Mouse (Mus musculus): ENCODE results near the gene Fam47e. TPM values are rescaled to one million over a fixed set of nuclear protein-coding genes. Genes with fewer than 3 reads are reported as not detected.

Gene Fam47e
- polyA plus RNA-seq (2014; fragmentation: Illumina TruSeq; extraction: RNeasy Lipid Tissue Mini Kit (QIAGEN cat#74804); ENCODE audit: low read depth, low replicate concordance): 15.7 TPM

GRCm38 (mm10) chr5:92554891-92555511 lies at the start of gene Fam47e:
Fam47e (plus strand) TSS chr5:92555069.

GRCm38 (mm10) chr5:92506733-92507132 lies 48.1 kb upstream of the Fam47e start, which contains the start of gene Scarb2:
Scarb2 (minus strand) TSS chr5:92506833.

GRCm38 (mm10) chr5:92602691-92603690 lies 48.1 kb downstream of the Fam47e start, which contains the start of gene Stbd1:
Stbd1 (plus strand) TSS chr5:92603041.

Other genes starting within 250 kb of the Fam47e start
- gene Sdad1, start 244.6 kb upstream of the Fam47e start, polyA plus RNA-seq (2014; fragmentation: Illumina TruSeq; extraction: RNeasy Lipid Tissue Mini Kit (QIAGEN cat#74804); ENCODE audit: low read depth, low replicate concordance): 5.4 TPM
- 14.1 TPM for gene Cxcl9, start 227.0 kb upstream of the Fam47e start, polyA plus RNA-seq (2014; fragmentation: Illumina TruSeq; extraction: RNeasy Lipid Tissue Mini Kit (QIAGEN cat#74804); ENCODE audit: low read depth, low replicate concordance)
- gene Art3, start 223.2 kb upstream of the Fam47e start, polyA plus RNA-seq (2014; fragmentation: Illumina TruSeq; extraction: RNeasy Lipid Tissue Mini Kit (QIAGEN cat#74804); ENCODE audit: low read depth, low replicate concordance): 6.1 TPM
- 4.5 TPM for gene Cxcl10, start 206.2 kb upstream of the Fam47e start, polyA plus RNA-seq (2014; fragmentation: Illumina TruSeq; extraction: RNeasy Lipid Tissue Mini Kit (QIAGEN cat#74804); ENCODE audit: low read depth, low replicate concordance)
- gene Nup54, start 119.8 kb upstream of the Fam47e start, polyA plus RNA-seq (2014; fragmentation: Illumina TruSeq; extraction: RNeasy Lipid Tissue Mini Kit (QIAGEN cat#74804); ENCODE audit: low read depth, low replicate concordance): 32.3 TPM
- 98.6 TPM for gene Scarb2, start 48.2 kb upstream of the Fam47e start, polyA plus RNA-seq (2014; fragmentation: Illumina TruSeq; extraction: RNeasy Lipid Tissue Mini Kit (QIAGEN cat#74804); ENCODE audit: low read depth, low replicate concordance)
- gene Stbd1, start 48.0 kb downstream of the Fam47e start, polyA plus RNA-seq (2014; fragmentation: Illumina TruSeq; extraction: RNeasy Lipid Tissue Mini Kit (QIAGEN cat#74804); ENCODE audit: low read depth, low replicate concordance): 28.3 TPM
- gene Ccdc158, start 120.2 kb downstream of the Fam47e start, polyA plus RNA-seq (2014; fragmentation: Illumina TruSeq; extraction: RNeasy Lipid Tissue Mini Kit (QIAGEN cat#74804); ENCODE audit: low read depth, low replicate concordance): 0.58 TPM
- 0.72 TPM for gene Shroom3, start 128.4 kb downstream of the Fam47e start, polyA plus RNA-seq (2014; fragmentation: Illumina TruSeq; extraction: RNeasy Lipid Tissue Mini Kit (QIAGEN cat#74804); ENCODE audit: low read depth, low replicate concordance)